Mouse (Mus musculus): ENCODE data around the gene Gpc3. TPM values are rescaled to one million over a fixed set of nuclear protein-coding genes. Genes with fewer than 3 reads are reported as not detected.
A peak's percentile ranks its signal among the peaks of the same experiment; 100 is the strongest.

Gene Gpc3
- polyA plus RNA-seq, 1 experiment from 2014 or later, result 596 TPM

GRCm38 (mm10) chrX:52453445-52454182 is 160.1 kb downstream of the Gpc3 start:
- no peaks in the 10 kb centered on the region for H3K27me3 ChIP-seq (replicated peaks)
- H3K4me3 ChIP-seq (replicated peaks), result no peak overlapping the region
- H3K9me3 ChIP-seq, result no peaks in the 10 kb centered on the region
- H3K27ac ChIP-seq, result no peak overlapping the region
- 38% methylated on average over 6 of the region's 6 CpGs for WGBS
- H3K9ac ChIP-seq, result no peak overlapping the region
- H3K4me2 ChIP-seq, result no peak overlapping the region
- no peaks in the 10 kb centered on the region for H3K4me1 ChIP-seq
- ATAC-seq (ENCODE audit: insufficient read depth, low FRiP score, low read depth), result no peak; the same call in 1 of the 2 replicates
- H3K36me3 ChIP-seq, result no peaks in the 10 kb centered on the region

- Histone ChIP-seq H3K9me3 (no peaks in the 10 kb centered on the region), H3K27ac (no peak overlapping the region), H3K36me3 (no peaks in the 10 kb centered on the region), H3K4me2 (no peak overlapping the region), H3K4me3 (replicated peaks) (no peak overlapping the region), H3K9ac (no peak overlapping the region), H3K4me1 (no peaks in the 10 kb centered on the region), H3K27me3 (replicated peaks) (no peaks in the 10 kb centered on the region)
- ATAC-seq (ENCODE audit: insufficient read depth, low FRiP score, low read depth), result no peak
- 67% methylated on average over 2 of the region's 2 CpGs for WGBS
Measured at GRCm38 (mm10) chrX:52449177-52449576, 164.6 kb downstream of the Gpc3 start.

GRCm38 (mm10) chrX:52448496-52448895 is 165.3 kb downstream of the Gpc3 start:
- 51% methylated on average over 3 of the region's 3 CpGs for WGBS
- no peak for ATAC-seq (ENCODE audit: insufficient read depth, low FRiP score, low read depth)

GRCm38 (mm10) chrX:52446530-52446929 is 167.2 kb downstream of the Gpc3 start:
- ATAC-seq (ENCODE audit: insufficient read depth, low FRiP score, low read depth), result no peak
- no peaks in the 10 kb centered on the region for H3K27me3 ChIP-seq (replicated peaks)
- WGBS, result 49% methylated on average over 3 of the region's 3 CpGs
- no peaks in the 10 kb centered on the region for H3K9me3 ChIP-seq
- no peak overlapping the region for H3K4me2 ChIP-seq
- H3K9ac ChIP-seq, result no peak overlapping the region
- H3K4me1 ChIP-seq, result no peaks in the 10 kb centered on the region
- H3K27ac ChIP-seq, result no peak overlapping the region
- no peaks in the 10 kb centered on the region for H3K36me3 ChIP-seq
- no peak overlapping the region for H3K4me3 ChIP-seq (replicated peaks)

More at GRCm38 (mm10) chrX:52448496-52448895, 165.3 kb downstream of the Gpc3 start:
- Histone ChIP-seq H3K4me1 (no peaks in the 10 kb centered on the region), H3K9me3 (no peaks in the 10 kb centered on the region), H3K36me3 (no peaks in the 10 kb centered on the region), H3K27me3 (replicated peaks) (no peaks in the 10 kb centered on the region), H3K4me2 (no peak overlapping the region), H3K4me3 (replicated peaks) (no peak overlapping the region), H3K9ac (no peak overlapping the region), H3K27ac (no peak overlapping the region)

- Histone ChIP-seq H3K27me3 (replicated peaks) (no peaks in the 10 kb centered on the region), H3K9me3 (no peaks in the 10 kb centered on the region), H3K36me3 (no peaks in the 10 kb centered on the region), H3K4me1 (no peaks in the 10 kb centered on the region), H3K9ac (no peak overlapping the region), H3K4me2 (no peak overlapping the region), H3K27ac (no peak overlapping the region), H3K4me3 (replicated peaks) (no peak overlapping the region)
- 68% methylated on average over 2 of the region's 2 CpGs for WGBS
- ATAC-seq (ENCODE audit: insufficient read depth, low FRiP score, low read depth), result no peak
Measured at GRCm38 (mm10) chrX:52444977-52445376, 168.8 kb downstream of the Gpc3 start.

- WGBS, result 68% methylated on average over 3 of the region's 3 CpGs
- Histone ChIP-seq H3K9ac (no peak overlapping the region), H3K36me3 (no peaks in the 10 kb centered on the region), H3K27ac (no peak overlapping the region), H3K4me1 (no peaks in the 10 kb centered on the region), H3K9me3 (no peaks in the 10 kb centered on the region), H3K4me3 (replicated peaks) (no peak overlapping the region), H3K27me3 (replicated peaks) (no peaks in the 10 kb centered on the region), H3K4me2 (no peak overlapping the region)
- no peak for ATAC-seq (ENCODE audit: insufficient read depth, low FRiP score, low read depth)
Measured at GRCm38 (mm10) chrX:52441798-52442197, 172.0 kb downstream of the Gpc3 start.

GRCm38 (mm10) chrX:52439421-52439820 is 174.3 kb downstream of the Gpc3 start:
- Histone ChIP-seq H3K27me3 (replicated peaks) (no peaks in the 10 kb centered on the region), H3K4me2 (no peak overlapping the region), H3K9ac (no peak overlapping the region), H3K9me3 (no peaks in the 10 kb centered on the region), H3K4me3 (replicated peaks) (no peak overlapping the region), H3K36me3 (no peaks in the 10 kb centered on the region), H3K27ac (no peak overlapping the region), H3K4me1 (no peaks in the 10 kb centered on the region)
- WGBS, result 61% methylated on average over 5 of the region's 5 CpGs
- ATAC-seq (ENCODE audit: insufficient read depth, low FRiP score, low read depth), result no peak

GRCm38 (mm10) chrX:52425605-52426004 is 188.1 kb downstream of the Gpc3 start:
- H3K27ac ChIP-seq, result no peak overlapping the region
- WGBS, result 89% methylated on average over 5 of the region's 5 CpGs
- H3K9me3 ChIP-seq, result no peaks in the 10 kb centered on the region
- no peak for ATAC-seq (ENCODE audit: insufficient read depth, low FRiP score, low read depth)
- no peak overlapping the region for H3K4me3 ChIP-seq (replicated peaks)
- no peaks in the 10 kb centered on the region for H3K27me3 ChIP-seq (replicated peaks)
- no peak overlapping the region for H3K9ac ChIP-seq
- no peaks in the 10 kb centered on the region for H3K36me3 ChIP-seq
- no peak overlapping the region for H3K4me2 ChIP-seq
- H3K4me1 ChIP-seq, result no peaks in the 10 kb centered on the region

GRCm38 (mm10) chrX:52419850-52420249 is 193.9 kb downstream of the Gpc3 start:
- no peaks in the 10 kb centered on the region for H3K36me3 ChIP-seq
- no peak overlapping the region for H3K27ac ChIP-seq
- H3K4me3 ChIP-seq (replicated peaks), result no peak overlapping the region
- H3K9ac ChIP-seq, result no peak overlapping the region
- no peaks in the 10 kb centered on the region for H3K9me3 ChIP-seq
- H3K4me2 ChIP-seq, result no peak overlapping the region
- 76% methylated on average over 3 of the region's 3 CpGs for WGBS
- H3K4me1 ChIP-seq, result no peaks in the 10 kb centered on the region
- no peak for ATAC-seq (ENCODE audit: insufficient read depth, low FRiP score, low read depth)
- no peaks in the 10 kb centered on the region for H3K27me3 ChIP-seq (replicated peaks)

GRCm38 (mm10) chrX:52412936-52413335 is 200.8 kb downstream of the Gpc3 start:
- Histone ChIP-seq H3K9me3 (no peaks in the 10 kb centered on the region), H3K27me3 (replicated peaks) (no peaks in the 10 kb centered on the region), H3K4me2 (no peak overlapping the region), H3K27ac (no peak overlapping the region), H3K9ac (no peak overlapping the region), H3K4me3 (replicated peaks) (no peak overlapping the region), H3K4me1 (no peaks in the 10 kb centered on the region), H3K36me3 (no peaks in the 10 kb centered on the region)
- WGBS, result 76% methylated on average over 3 of the region's 3 CpGs
- ATAC-seq (ENCODE audit: insufficient read depth, low FRiP score, low read depth), result no peak

GRCm38 (mm10) chrX:52401188-52401587 is 212.6 kb downstream of the Gpc3 start:
- Histone ChIP-seq H3K9me3 (no peaks in the 10 kb centered on the region), H3K4me2 (no peak overlapping the region), H3K4me3 (replicated peaks) (no peak overlapping the region), H3K27ac (no peak overlapping the region), H3K9ac (no peak overlapping the region), H3K4me1 (no peaks in the 10 kb centered on the region), H3K36me3 (no peaks in the 10 kb centered on the region), H3K27me3 (replicated peaks) (no peaks in the 10 kb centered on the region)
- 91% methylated on average over 2 of the region's 2 CpGs for WGBS
- no peak for ATAC-seq (ENCODE audit: insufficient read depth, low FRiP score, low read depth)

GRCm38 (mm10) chrX:52375129-52375528 is 238.6 kb downstream of the Gpc3 start:
- no peak for ATAC-seq (ENCODE audit: insufficient read depth, low FRiP score, low read depth)
- H3K4me2 ChIP-seq, result no peak overlapping the region
- 46% methylated on average over 3 of the region's 3 CpGs for WGBS

GRCm38 (mm10) chrX:52374209-52374608 is 239.5 kb downstream of the Gpc3 start:
- H3K9ac ChIP-seq, result no peak overlapping the region
- no peaks in the 10 kb centered on the region for H3K9me3 ChIP-seq
- H3K36me3 ChIP-seq, result no peaks in the 10 kb centered on the region
- no peak overlapping the region for H3K4me2 ChIP-seq
- WGBS, result 67% methylated on average over 14 of the region's 14 CpGs
- no peaks in the 10 kb centered on the region for H3K4me1 ChIP-seq
- H3K4me3 ChIP-seq (replicated peaks), result no peak overlapping the region
- peak overlapping the region; percentile 49; the same call in 1 of the 2 replicates for H3K27ac ChIP-seq
- H3K27me3 ChIP-seq (replicated peaks), result no peaks in the 10 kb centered on the region
- peak; percentile 72 for ATAC-seq (ENCODE audit: insufficient read depth, low FRiP score, low read depth)

More at GRCm38 (mm10) chrX:52375129-52375528, 238.6 kb downstream of the Gpc3 start:
- Histone ChIP-seq H3K9me3 (no peaks in the 10 kb centered on the region), H3K36me3 (no peaks in the 10 kb centered on the region), H3K27me3 (replicated peaks) (no peaks in the 10 kb centered on the region), H3K4me1 (no peaks in the 10 kb centered on the region), H3K27ac (no peak overlapping the region), H3K4me3 (replicated peaks) (no peak overlapping the region), H3K9ac (no peak overlapping the region)

Measured in stomach, embryonic 15.5 days (tissue).